Mouse (Mus musculus): ENCODE data around the gene Ppcdc. TPM values are rescaled to one million over a fixed set of nuclear protein-coding genes. Genes with fewer than 3 reads are reported as not detected.
A peak's percentile ranks its signal among the peaks of the same experiment; 100 is the strongest.

The Ppcdc gene
- total RNA-seq, 2 experiments from 2014 or later, result 14.0 to 19.4 TPM

DNA sequence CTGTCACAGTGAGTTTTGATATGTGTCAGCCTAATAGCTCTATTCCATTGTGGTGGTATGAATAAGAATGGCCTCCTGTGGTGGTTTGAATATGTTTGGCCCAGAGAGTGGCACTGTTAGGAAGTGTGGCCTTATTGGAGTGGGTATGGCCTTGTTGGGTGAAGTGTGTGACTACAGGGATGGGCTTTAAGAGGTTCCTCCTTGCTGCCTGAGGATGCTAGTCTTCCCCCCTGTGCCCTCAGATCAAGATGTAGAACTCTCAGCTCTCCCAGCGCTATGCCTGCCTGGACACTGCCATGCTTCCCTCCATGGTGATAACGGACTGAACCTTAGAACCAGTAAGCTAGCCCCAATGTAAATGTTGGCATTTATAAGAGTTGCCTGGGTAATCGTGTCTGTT is 78.9 kb downstream of the Ppcdc start:
- no peak for DNase-seq

DNA sequence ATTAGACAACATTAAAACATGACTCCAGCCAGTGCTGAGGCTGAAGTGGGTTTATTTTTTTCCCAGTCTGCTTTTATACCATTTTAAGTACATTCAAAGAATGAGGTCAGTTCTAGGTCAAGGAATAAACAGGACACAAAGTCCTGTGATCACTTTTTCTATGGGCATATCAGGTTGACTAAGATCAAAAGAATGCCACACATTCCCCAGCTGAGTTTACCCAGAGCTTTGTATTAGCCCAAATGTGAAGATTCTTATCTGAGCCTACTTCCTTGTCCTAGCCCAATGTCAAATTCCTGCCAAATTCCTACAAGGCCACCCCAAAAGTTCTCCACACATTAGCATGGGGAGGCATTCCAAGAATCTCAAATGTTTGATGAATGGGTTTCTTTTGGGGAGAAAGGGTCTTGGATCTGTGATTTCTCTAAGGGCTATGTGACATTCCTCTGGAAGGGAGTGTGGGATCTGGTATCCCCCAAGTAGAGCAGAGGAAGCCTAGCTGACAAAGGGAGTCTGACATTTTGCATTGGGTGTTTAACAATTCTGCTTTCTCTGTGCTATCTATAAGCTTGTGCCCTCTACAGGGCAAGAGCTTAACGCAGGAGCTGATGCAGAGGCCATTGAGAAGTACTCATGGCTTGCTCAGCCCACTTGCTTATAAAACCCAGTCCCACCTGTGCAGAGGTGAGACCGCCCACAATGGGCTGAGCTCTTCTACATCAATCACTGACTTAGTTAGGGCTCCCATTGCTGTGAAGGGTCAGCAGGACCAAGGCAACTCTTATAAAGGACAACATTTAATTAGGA is 85.3 kb downstream of the Ppcdc start:
- DNase-seq, result no peak

GRCm38 (mm10) chr9:57351277-57351676 is 88.6 kb downstream of the Ppcdc start:
- peak in 1 of 2 experiments; percentile 8 for DNase-seq

- no peak for DNase-seq
Observed at GRCm38 (mm10) chr9:57345902-57346301, 94.0 kb downstream of the Ppcdc start.

DNA sequence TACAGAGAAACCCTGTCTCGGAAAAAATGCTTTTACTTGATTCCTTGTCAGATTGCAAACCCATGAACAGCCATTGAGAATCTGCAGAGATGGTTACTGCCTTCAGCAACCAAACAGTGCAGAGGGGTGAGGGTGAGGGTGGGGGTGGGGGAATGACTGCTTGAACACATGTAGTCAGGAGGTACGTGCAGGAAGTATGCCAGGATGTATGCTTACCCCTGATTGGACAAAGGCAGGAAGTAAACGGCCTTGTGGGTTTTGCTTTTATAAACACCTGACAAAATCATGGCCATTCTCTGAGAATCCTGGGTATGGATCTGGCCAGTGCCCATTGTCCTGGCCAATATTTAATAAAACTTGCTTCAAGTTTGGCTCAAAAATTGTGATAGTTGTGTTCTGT is 96.2 kb downstream of the Ppcdc start:
- DNase-seq, result no peak

GRCm38 (mm10) chr9:57342906-57343474 is 96.9 kb downstream of the Ppcdc start:
- no peak for DNase-seq

DNA sequence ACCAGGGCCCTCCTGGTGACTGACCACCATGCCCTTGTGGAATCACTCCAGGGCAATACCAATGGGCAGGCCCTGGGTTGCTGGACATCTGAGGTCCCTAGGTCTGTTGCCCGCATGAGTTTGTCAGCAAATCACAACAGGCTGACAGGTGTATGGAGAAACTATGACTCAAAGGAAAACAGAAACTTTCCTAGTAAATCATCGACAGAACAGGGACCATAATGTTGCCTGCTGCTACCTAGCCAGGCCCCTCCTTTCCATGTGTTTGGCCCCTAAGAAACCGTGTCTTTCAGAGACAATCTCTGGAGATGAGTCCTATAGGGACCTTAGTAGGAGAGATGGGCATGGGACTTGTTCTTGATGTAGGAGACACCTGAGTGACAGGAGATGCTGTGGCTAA is 97.7 kb downstream of the Ppcdc start:
- no peak for DNase-seq

DNA sequence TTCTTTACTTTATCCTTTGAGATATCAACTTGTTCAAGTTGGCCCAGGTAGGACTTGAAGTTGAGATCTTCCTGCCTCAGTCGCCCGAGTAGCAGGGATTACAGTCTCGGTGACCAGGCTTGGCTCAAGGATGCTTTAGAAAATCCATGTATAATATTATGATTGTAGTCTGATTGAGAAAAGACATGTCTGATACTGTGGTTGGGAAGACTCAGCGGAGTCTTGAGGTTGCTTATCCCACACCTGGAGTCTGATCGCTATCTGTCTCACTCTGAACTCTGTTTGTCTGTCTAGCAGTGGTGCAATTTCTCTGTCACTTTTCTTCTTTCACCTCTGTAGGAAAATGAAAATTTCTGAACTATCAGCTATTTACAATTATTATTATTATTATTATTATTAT is 99.6 kb downstream of the Ppcdc start:
- DNase-seq, result no peak

DNA sequence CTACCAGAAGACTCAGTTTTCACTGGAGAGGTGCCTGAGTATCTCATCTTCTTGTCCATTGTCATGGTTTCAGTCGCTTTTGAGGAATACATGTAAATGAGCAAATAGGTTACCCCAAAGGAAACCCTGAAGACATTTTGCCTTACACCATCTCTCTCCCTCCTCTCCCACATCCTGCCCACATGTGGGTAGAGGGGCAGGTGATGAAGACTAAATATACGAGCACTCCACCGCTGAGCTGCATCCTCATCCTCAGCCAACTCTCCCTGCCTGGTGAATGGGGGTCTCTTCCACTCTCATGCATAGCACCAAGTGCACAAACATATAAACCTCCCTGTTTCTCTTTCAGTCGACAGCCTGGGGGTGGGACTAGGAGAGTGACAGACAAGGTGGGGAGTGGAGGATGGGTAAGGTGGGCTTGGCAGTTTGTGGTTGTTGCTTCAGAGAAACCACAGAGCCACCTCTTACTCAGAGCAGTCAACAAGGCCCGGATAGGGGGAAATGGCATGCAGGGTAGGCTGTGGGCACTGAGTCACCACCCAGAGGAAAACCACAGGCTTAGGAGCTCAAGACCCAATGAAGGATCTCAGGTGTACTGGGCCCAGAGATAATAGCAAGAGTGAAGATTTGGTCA is 100.2 kb downstream of the Ppcdc start:
- DNase-seq, result no peak

DNA sequence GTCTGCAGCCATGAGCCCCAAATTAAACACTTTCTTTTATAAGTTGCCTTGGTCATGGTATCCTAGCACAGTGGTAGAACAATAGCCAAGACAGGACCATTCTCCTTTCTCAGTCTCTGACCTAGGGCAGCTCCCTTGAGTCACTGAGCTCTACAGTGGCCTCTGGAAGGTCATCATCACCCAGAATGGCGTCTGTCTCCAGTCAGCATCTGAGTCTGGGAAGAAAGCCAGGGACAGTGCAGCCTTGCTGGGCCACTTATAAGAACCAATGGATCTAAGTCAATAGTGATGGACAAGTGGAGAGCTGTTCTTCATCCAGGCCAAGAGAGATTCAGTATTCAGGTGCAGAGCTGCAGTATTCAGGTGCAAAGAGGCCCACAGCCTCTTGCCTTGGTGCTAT is 101.2 kb downstream of the Ppcdc start:
- DNase-seq, result peak; percentile 20 to 37

Other genes with a start within 250 kb of the Ppcdc start
- not detected for gene Trcg1, start 203.6 kb downstream of the Ppcdc start, total RNA-seq (2021)
- gene 1700017B05Rik, start 177.5 kb downstream of the Ppcdc start, total RNA-seq (2021), result 10 to 100 TPM; 50.2 to 89.6 TPM
- gene Scamp5, start 27.9 kb upstream of the Ppcdc start, total RNA-seq (2021), result 10 to 100 TPM in 1 of 2 experiments, 1 to 10 TPM in 1; 8.4 to 12.3 TPM
- gene Rpp25, start 63.9 kb upstream of the Ppcdc start, total RNA-seq (2021), result 1 to 10 TPM; 1.4 to 4.0 TPM
- gene Cox5a, start 81.2 kb upstream of the Ppcdc start, total RNA-seq (2021), result 100 to 1,000 TPM; 547 to 578 TPM
- 10 to 100 TPM; 25.2 to 26.3 TPM for gene Fam219b, start 97.4 kb upstream of the Ppcdc start, total RNA-seq (2021)
- gene Mpi, start 112.6 kb upstream of the Ppcdc start, total RNA-seq (2021), result 10 to 100 TPM; 37.0 to 39.6 TPM
- 10 to 100 TPM; 56.4 to 56.9 TPM for gene Scamp2, start 120.8 kb upstream of the Ppcdc start, total RNA-seq (2021)
- gene Ulk3, start 149.3 kb upstream of the Ppcdc start, total RNA-seq (2021), result 10 to 100 TPM; 12.6 to 14.3 TPM
- not detected for gene Cplx3, start 166.2 kb upstream of the Ppcdc start, total RNA-seq (2021)
- not detected for gene Lman1l, start 180.7 kb upstream of the Ppcdc start, total RNA-seq (2021)
- gene Csk, start 213.5 kb upstream of the Ppcdc start, total RNA-seq (2021), result 10 to 100 TPM; 61.9 to 92.6 TPM
- under 1 TPM in 1 of 2 experiments, not detected in 1; 0.40 TPM for gene Cyp1a2, start 243.6 kb upstream of the Ppcdc start, total RNA-seq (2021)
- gene Cyp1a1, start 247.8 kb upstream of the Ppcdc start, total RNA-seq (2021), result under 1 TPM in 1 of 2 experiments, not detected in 1; 0.13 TPM